ENCODE assay signal across 9 mouse cellular contexts in genomic region chr17:43518644-43519409, GRCm38 (mm10). TPM values are rescaled to one million over a fixed set of nuclear protein-coding genes. Genes with fewer than 3 reads are reported as not detected.
DNase-seq lines count a peak whose midpoint lies in the region; ATAC-seq and TF ChIP-seq lines count a peak whose summit lies in the region.
"Had no signal": no experiment of that assay in that cellular context is flagged by ENCODE, and none has a peak within 500 bp of the region (broad histone marks: within the 10 kb centered on the region; RNA-seq: fewer than 3 reads in every experiment).

No protein-coding gene starts in this region.

- H3K4me2 ChIP-seq in forebrain, embryonic 13.5 days: no peak overlapping the region
- H3K4me2 ChIP-seq in lung, embryonic 14.5 days: no peak overlapping the region; the same call in 1 of the 2 replicates

- no peaks in the 10 kb centered on the region for H3K36me3 ChIP-seq in ES-Bruce4 (ENCODE audit: control insufficient read depth, insufficient read depth, low read length, poor library complexity, severe bottlenecking)
- no peaks in the 10 kb centered on the region for H3K36me3 ChIP-seq in forebrain, embryonic 13.5 days (ENCODE audit: poor library complexity, severe bottlenecking)
- H3K36me3 ChIP-seq in lung, embryonic 14.5 days (ENCODE audit: insufficient read depth): no peaks in the 10 kb centered on the region

- no peak for TF ChIP-seq EP300 in ES-Bruce4 (IDR thresholded peaks at IDR 0.05; ENCODE audit: insufficient read depth, low read depth, low read length)

- WGBS in forebrain, embryonic 13.5 days: 31% methylated on average over 18 of the region's 18 CpGs
- 21% methylated on average over 18 of the region's 18 CpGs for WGBS in lung, embryonic 14.5 days

- intact Hi-C loops in heart, postnatal 14 days (cut with DNase I): loop anchor here (1.0 kb wide), 2 partner anchors 87 to 92 kb away; no protein-coding TSS in a partner anchor

- no peak overlapping the region for H3K27ac ChIP-seq in ES-Bruce4 (ENCODE audit: insufficient read depth, low read length)
- no peak overlapping the region for H3K27ac ChIP-seq in forebrain, embryonic 13.5 days
- no peak overlapping the region for H3K27ac ChIP-seq in lung, embryonic 14.5 days (ENCODE audit: low read depth)

- H3K9me3 ChIP-seq in ES-Bruce4 (replicated peaks; ENCODE audit: control insufficient read depth, insufficient read depth, low read length, poor library complexity, severe bottlenecking): no peaks in the 10 kb centered on the region
- H3K9me3 ChIP-seq in forebrain, embryonic 13.5 days (replicated peaks): peaks cover 8% of the 10 kb centered on the region; the same call in 1 of the 2 replicates
- H3K9me3 ChIP-seq in lung, embryonic 14.5 days (ENCODE audit: low read depth, low read length): no peaks in the 10 kb centered on the region; the same call in 1 of the 2 replicates

- peak; percentile 66 for DNase-seq in c-Kit-positive CD71-negative TER-119-negative erythroid progenitor cells, embryonic 14.5 days (ENCODE audit: low read depth)
- DNase-seq in heart, postnatal 14 days: peak; percentile 74 to 79
- peak; percentile 80 to 85 for DNase-seq in kidney, postnatal 4 days
- DNase-seq in lung, embryonic 14.5 days: peak; percentile 93
- DNase-seq in thymus, postnatal 25 days: peak; percentile 23

- no peaks in the 10 kb centered on the region for H3K4me1 ChIP-seq in ES-Bruce4 (ENCODE audit: control insufficient read depth, insufficient read depth, low read length)
- H3K4me1 ChIP-seq in forebrain, embryonic 13.5 days: no peaks in the 10 kb centered on the region
- H3K4me1 ChIP-seq in lung, embryonic 14.5 days (ENCODE audit: insufficient read depth): no peaks in the 10 kb centered on the region

- peak; percentile 40 for TF ChIP-seq CTCF in ES-Bruce4 (IDR thresholded peaks at IDR 0.05; ENCODE audit: low read depth, low read length)
- TF ChIP-seq CTCF in lung, embryonic 14.5 days (IDR thresholded peaks at IDR 0.05; ENCODE audit: low read depth): peak; percentile 78

- ATAC-seq in forebrain, embryonic 13.5 days: peak; percentile 91
- peak; percentile 75 for ATAC-seq in lung, embryonic 14.5 days (ENCODE audit: insufficient read depth)
- peak; percentile 71 for ATAC-seq in neutrophil, adult 5-6 weeks (ENCODE audit: extremely low read depth, insufficient number of reproducible peaks, low FRiP score, poor library complexity, severe bottlenecking)

- no peak for TF ChIP-seq POLR2A in ES-Bruce4 (IDR thresholded peaks at IDR 0.05; ENCODE audit: insufficient read depth, low read length)

- no peak overlapping the region for H3K9ac ChIP-seq in ES-Bruce4 (ENCODE audit: low read depth, poor library complexity, severe bottlenecking)
- H3K9ac ChIP-seq in forebrain, embryonic 13.5 days: no peak overlapping the region
- no peak overlapping the region for H3K9ac ChIP-seq in lung, embryonic 14.5 days

- H3K4me3 ChIP-seq in ES-Bruce4 (ENCODE audit: low read depth, low read length): no peak overlapping the region
- no peak overlapping the region for H3K4me3 ChIP-seq in forebrain, embryonic 13.5 days
- no peak overlapping the region for H3K4me3 ChIP-seq in lung, embryonic 14.5 days (ENCODE audit: low read depth, low read length)

- H3K27me3 ChIP-seq in ES-Bruce4 (ENCODE audit: control insufficient read depth, insufficient read depth, low read length, poor library complexity, severe bottlenecking): no peaks in the 10 kb centered on the region; the same call in 1 of the 2 replicates
- H3K27me3 ChIP-seq in forebrain, embryonic 13.5 days: 0 out of 2 replicates have a peak, but pooled peaks cover 2% of the 10 kb centered on the region
- H3K27me3 ChIP-seq in lung, embryonic 14.5 days (ENCODE audit: insufficient read depth, low read length): no peaks in the 10 kb centered on the region

RNA-seq across cellular contexts. Expression of gene Mep1a, which starts 16.2 kb away (rescaled TPM):
- polyA plus RNA-seq in ES-Bruce4 (2011; ENCODE audit: insufficient read depth, insufficient read length, low read depth, missing spikeins): not detected in 2 replicates
- 0.05 TPM in 1 of 2 replicates, not detected in the other for polyA plus RNA-seq in forebrain, embryonic 13.5 days (2015; fragmentation: Nextera tagmentation; extraction: Ambion mirVana)
- not detected for total RNA-seq in heart, postnatal 14 days (2021)
- not detected in 2 replicates for polyA plus RNA-seq in lung, embryonic 14.5 days (2014; fragmentation: Nextera tagmentation; extraction: Ambion mirVana)
- 0.12 TPM in 1 of 2 replicates, not detected in the other for total RNA-seq in neutrophil, adult 5-6 weeks (2017)
- total RNA-seq: gastrocnemius, adult 8-10 months had no signal

RNA-seq across cellular contexts. Expression of gene Ankrd66, which starts 24.6 kb away (rescaled TPM):
- polyA plus RNA-seq in ES-Bruce4 (2011; ENCODE audit: insufficient read depth, insufficient read length, low read depth, missing spikeins): not detected in 2 replicates
- 0.14 and 0.25 TPM in 2 replicates for polyA plus RNA-seq in forebrain, embryonic 13.5 days (2015; fragmentation: Nextera tagmentation; extraction: Ambion mirVana)
- not detected for total RNA-seq in heart, postnatal 14 days (2021)
- 0.28 and 0.38 TPM in 2 replicates for polyA plus RNA-seq in lung, embryonic 14.5 days (2014; fragmentation: Nextera tagmentation; extraction: Ambion mirVana)
- 2.5 and 5.5 TPM in 2 replicates for total RNA-seq in neutrophil, adult 5-6 weeks (2017)
- total RNA-seq: gastrocnemius, adult 8-10 months had no signal

RNA-seq across cellular contexts. Expression of gene Pla2g7, which starts 49.1 kb away (rescaled TPM):
- polyA plus RNA-seq in ES-Bruce4 (2011; ENCODE audit: insufficient read depth, insufficient read length, low read depth, missing spikeins): 11.3 and 13.5 TPM in 2 replicates
- polyA plus RNA-seq in forebrain, embryonic 13.5 days (2015; fragmentation: Nextera tagmentation; extraction: Ambion mirVana): 3.5 and 4.7 TPM in 2 replicates
- 1 to 10 TPM; 5.1 to 7.2 TPM for total RNA-seq in heart, postnatal 14 days (2021)
- 13.9 and 14.9 TPM in 2 replicates for polyA plus RNA-seq in lung, embryonic 14.5 days (2014; fragmentation: Nextera tagmentation; extraction: Ambion mirVana)
- total RNA-seq in neutrophil, adult 5-6 weeks (2017): 658 and 695 TPM in 2 replicates

Comparison
In these comparisons a context has a peak if more than half of its experiments do, and no peak if none do; other contexts are left out.
1. DNase-seq: peak in every context shown above with its lines; median percentile 93 in lung, embryonic 14.5 days; 82 in kidney, postnatal 4 days; 76 in heart, postnatal 14 days; 66 in c-Kit-positive CD71-negative TER-119-negative erythroid progenitor cells, embryonic 14.5 days; 23 in thymus, postnatal 25 days.